Mouse (Mus musculus) ES-E14 (cell line): ENCODE data around the gene Slc22a12.

Source experiments
- CHD2 ChIP-seq: IDR thresholded peaks from 2 replicates; pipeline ENCODE4 v1.6.1; 2014; ENCODE audit warnings: mild to moderate bottlenecking, low read depth, low read length, inconsistent platforms
- MAFK ChIP-seq: IDR thresholded peaks from 2 replicates; pipeline ENCODE4 v1.6.1; 2014; ENCODE audit warnings: mild to moderate bottlenecking, low read depth, low read length, inconsistent platforms; ENCODE audit not compliant: insufficient read depth
- ZC3H11A ChIP-seq: IDR thresholded peaks from 2 replicates; pipeline ENCODE4 v1.6.1; 2012; ENCODE audit warnings: low read depth, mild to moderate bottlenecking, inconsistent platforms, low read length, borderline replicate concordance

DNA sequence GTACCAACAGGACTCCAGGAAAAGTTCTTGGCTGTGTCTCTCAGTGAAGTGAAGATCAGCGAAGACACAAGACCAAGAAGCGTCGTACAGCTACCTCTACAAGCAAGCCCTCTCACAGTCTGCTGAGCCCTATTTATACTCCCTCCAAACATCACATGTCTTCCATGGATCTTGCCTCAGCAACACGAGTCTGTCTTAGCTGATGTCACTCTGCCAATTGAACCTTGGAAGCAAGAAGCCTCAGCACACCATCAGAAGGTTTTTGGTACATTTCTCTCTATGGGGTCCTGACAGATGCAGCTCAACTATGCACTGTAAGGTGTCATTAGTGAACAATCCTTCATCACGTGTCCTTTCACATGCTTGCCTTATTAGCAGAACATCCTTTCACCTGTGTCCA lies 28.6 kb upstream of the Slc22a12 start:
- no peak for TF ChIP-seq CHD2
- TF ChIP-seq ZC3H11A = no peak
- TF ChIP-seq MAFK = no peak
